Mouse (Mus musculus): ENCODE results near the gene Gm20683.
A peak's percentile ranks its signal among the peaks of the same experiment; 100 is the strongest.
"Not testable (repeated sequence)": the region's sequence is repeated elsewhere in the genome, so short reads cannot be mapped to it uniquely, and the experiment has no call there.

Gm20683 gene

DNA sequence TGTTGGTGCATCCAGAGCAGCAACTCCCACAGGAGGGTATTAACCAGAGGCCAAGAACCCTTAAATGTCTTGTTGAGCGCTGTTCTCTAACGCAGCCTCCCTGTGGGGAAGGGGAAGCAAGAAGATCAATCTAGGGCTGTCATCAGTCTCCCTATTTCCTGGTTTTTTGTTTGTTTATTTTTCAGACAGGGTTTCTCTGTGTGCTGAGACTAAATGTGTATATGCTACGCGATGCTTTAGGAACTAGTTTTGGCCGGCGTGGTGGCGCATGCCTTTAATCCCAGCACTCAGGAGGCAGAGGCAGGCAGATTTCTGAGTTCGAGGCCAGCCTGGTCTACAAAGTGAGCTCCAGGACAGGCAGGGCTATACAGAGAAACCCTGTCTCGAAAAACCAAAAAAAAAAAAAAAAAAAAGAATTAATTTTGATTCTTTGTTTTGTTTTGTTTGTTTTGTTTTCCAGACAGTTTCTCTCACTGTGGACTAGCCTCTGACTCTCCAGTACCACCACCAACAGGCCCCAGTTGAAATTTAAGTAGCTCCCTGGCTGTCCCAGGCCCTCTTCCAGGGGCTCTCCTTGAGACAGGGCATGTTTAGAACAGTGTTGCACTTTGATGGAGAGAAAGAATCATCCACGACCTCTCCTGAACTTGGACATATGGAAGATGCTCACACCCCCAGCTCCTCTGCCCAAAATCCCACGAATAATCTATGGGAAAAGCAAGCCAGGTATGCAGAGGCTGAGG, 32.0 kb upstream of the Gm20683 start:
- DNase-seq, result no peak

DNA sequence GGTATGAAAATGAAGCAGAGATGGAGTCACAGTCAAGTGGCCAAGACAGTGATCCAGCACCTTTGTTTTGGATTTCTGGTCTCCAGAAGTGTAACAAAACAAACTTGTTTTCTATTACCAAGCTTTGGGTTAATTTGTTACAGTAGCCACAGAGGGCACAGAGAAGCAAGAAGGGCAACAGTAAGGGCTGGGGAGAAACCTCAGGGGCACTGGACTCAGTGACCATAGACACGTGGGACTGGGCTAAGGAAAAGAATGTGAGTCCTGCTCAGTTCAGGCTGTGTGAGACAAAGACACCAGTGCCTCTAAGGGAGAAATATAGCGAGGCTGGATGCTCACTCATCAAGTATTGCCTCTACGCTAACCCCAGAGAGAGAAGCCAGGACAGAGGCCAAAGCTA, 31.1 kb upstream of the Gm20683 start:
- DNase-seq, result no peak

DNA sequence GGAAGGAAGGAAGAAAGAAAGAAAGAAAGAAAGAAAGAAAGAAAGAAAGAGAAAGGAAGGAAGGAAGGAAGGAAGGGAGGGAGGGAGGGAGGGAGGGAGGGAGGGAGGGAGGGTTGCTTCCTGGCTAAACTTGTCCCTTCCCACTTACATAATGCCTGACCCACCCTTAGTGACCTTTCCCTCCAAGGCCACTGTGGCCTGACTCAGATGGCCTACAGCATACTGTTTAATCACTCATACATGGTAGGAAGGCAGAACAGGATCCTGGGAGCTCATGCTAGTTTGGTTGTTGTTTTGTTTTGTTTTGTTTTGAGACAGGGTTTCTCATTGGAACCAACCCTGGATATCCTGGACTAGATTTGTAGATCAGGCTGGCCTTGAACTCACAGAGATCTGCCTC, 30.0 kb upstream of the Gm20683 start:
- not testable (repeated sequence) for DNase-seq

DNA sequence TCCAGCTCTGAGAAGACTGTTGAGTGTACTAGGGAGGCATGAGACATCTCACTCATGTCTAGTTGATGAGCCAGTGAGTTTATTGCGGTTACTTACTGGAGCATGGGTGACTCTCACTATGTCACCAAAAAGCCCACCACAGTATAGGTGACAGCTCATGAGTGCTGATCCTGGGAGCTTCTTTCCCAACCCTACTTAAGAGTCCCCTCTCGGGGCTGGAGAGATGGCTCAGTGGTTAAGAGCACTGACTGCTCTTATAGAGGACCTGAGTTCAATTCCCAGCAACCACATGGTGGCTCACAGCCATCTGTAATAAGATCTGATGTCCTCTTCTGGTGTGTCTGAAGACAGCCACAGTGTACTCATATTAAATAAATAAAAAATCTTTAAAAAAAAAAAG, 28.4 kb upstream of the Gm20683 start:
- no peak for DNase-seq

DNA sequence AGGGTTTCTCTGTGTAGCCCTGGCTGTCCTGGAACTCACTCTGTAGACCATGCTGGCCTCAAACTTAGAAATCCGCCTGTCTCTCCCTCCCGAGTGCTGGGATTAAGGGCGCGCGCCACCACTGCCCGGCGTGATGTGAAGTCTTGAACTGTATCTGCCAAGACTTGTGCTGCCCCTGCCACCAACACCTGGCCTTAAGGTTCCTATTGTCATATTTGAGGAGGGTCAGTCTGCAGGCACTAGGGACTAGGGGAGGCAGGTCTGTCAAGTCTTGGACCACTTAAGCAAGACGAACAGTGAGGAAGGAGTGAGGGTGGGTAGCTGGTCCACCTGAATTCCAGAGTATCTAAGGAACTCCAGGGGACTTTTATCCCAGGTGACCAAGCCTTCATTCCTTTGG, 27.9 kb upstream of the Gm20683 start:
- DNase-seq, result no peak

DNA sequence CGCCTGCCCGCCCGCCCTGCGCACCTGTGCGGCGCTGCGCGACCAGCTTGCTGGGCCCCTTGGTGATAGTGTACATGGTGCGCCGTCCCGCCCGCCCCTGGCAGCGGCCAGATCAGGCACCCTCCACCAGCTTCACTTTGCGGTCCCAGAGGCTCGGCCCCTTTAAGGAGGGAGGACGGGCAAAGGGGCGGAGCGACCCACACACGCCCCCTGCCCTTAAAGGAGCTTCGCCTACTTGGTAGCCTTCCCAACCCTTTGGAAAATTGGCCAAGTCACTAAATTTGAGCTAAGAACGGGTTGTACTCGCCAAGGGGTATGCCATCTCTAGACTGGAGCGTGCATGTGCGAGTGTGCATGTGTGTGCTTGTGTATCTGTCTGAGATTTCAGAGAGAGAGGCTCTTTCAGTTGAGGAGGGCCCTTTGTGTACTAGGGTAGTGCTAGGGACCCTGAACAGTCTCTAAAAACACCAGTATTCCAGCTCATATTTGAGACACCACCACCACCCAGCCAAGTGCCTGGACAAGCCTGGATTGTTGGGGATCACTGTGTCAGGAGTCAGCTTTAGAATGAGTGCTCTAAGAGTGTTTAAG, 27.1 kb upstream of the Gm20683 start, which contains the start of gene Mcrip2:
Mcrip2 (minus strand) TSS at position 164 of the 591 bp plus-strand sequence.
- peak; percentile 81 for DNase-seq

DNA sequence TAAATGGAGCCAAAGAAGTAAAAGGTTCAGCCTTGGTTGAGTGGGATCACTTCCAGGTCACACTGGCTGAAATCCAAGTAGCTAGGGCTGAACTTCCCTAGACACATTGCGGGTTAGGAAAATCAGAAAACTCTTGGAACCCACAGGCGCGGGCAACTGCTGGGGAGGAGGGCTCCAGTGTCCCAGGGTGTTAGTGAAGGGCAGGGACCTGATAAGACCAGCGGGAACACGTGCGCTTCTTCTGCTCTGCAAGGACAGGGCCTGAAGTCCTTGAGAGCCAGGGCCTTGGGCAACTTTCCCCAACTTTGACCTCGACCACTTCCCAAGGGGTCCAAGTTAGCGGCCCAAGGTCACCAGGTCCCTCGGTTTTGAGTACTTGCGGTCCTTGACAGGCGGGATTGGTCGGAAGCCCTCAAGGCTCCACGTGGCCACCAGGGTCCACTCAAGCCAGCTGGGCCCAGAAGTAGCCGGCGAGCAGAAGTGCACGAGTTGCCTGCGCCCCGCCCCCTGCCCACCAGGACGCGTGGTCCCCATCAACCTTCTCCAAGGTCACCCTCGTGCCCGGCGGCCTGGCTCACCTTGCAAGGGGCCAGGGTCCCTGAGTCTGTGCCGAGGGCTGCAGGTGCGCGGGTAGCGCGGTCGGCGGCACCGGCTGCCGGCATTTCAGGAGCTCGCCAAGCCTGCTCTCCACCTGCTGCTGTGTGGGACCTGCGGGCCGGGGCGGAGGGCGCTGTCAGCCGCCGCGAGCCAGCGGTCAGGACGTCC, 26.5 kb upstream of the Gm20683 start:
- peak; percentile 61 for DNase-seq

DNA sequence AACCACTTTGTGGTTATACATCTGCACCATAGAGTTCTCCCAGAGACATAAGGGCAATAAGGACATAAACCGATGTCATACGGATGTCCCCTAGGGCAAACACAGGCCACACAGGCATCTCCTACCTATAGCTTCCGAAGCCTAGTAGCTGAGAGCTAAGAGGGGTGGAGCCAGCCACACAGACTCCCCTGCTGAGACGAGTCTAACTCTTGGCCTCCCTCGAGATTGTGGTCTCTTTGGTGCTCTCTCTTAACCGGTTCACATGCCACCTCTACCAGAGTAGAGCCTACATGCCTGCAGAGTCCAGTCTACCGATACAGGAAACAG, 25.9 kb upstream of the Gm20683 start:
- DNase-seq, result no peak

DNA sequence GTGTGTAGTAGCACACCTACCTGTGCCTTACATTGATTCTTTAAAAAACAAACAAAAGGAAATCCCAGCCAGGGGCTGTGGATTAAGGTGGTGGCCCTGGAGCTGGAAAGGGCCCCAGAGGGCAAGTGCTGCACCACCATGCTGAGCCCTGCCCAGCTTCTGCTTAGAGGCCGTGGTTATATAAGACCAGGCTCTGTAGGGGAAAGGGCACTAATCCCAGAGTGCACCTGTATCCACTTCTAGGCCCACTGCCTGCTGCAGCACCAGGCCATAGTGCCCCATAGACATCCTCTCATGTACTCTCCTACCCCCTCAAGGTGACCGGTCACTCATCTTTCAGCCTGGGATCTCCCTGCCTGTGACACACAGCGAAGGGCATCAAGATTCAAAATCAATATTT, 24.6 kb upstream of the Gm20683 start:
- DNase-seq, result no peak

DNA sequence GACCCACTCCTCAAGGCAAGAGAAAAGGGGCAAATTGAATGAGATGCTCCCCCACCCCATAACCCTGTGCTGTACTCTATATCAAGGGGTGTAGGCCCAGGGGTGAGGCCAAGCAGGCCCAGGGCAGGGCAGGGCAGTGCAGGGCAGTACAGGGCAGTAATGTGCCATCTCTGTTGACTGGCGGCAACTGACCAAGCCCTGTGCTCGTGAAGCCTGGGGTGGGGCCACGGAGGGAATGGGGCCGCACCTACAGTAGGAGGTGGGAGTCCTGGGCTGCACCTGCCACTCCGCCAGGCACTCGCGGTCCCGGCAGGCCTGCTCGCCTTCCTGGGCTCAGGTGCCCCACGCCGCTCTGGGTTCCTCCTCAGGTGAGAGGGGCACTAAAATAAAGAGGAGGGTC, 23.7 kb upstream of the Gm20683 start:
- DNase-seq, result no peak

DNA sequence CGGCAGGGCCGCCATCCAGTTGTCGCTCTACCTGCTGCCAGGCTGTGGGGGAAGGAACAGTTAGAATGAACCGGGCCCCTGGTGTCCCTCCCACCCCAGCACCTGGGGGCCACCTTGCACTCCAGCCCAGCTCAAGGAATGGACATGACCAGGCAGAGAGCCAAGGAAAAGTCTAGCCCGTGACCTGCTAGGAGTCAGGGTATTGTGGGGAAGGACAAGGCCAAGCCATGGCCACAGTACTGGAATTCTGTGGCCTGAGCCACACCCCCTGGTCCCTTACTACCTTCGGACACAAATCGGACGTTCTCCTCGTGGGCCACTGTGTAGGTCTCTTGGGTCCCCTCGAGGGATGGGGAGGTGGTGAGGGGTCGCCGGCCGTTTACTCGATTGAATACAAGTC, 22.7 kb upstream of the Gm20683 start:
- peak; percentile 20 for DNase-seq

DNA sequence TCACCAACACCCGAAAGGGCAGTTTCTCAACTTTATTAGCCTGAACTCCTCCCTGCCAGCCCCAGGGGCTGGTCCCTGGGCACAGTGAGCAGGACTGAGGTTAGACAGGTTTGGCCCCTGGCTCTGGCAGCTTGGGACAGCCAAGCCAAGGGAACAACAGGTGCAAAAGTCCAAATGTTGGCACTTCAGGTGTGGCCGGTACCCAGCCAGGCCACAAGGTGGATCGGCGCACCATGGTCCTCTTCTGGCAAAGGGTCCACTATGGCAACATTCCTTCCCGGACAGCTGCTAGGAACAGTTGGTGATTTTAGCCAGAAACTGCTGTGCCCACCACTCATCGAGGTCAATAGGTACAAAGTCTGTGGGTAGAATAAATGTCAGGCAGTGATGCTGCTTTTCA, 22.1 kb upstream of the Gm20683 start:
- DNase-seq, result peak; percentile 7

DNA sequence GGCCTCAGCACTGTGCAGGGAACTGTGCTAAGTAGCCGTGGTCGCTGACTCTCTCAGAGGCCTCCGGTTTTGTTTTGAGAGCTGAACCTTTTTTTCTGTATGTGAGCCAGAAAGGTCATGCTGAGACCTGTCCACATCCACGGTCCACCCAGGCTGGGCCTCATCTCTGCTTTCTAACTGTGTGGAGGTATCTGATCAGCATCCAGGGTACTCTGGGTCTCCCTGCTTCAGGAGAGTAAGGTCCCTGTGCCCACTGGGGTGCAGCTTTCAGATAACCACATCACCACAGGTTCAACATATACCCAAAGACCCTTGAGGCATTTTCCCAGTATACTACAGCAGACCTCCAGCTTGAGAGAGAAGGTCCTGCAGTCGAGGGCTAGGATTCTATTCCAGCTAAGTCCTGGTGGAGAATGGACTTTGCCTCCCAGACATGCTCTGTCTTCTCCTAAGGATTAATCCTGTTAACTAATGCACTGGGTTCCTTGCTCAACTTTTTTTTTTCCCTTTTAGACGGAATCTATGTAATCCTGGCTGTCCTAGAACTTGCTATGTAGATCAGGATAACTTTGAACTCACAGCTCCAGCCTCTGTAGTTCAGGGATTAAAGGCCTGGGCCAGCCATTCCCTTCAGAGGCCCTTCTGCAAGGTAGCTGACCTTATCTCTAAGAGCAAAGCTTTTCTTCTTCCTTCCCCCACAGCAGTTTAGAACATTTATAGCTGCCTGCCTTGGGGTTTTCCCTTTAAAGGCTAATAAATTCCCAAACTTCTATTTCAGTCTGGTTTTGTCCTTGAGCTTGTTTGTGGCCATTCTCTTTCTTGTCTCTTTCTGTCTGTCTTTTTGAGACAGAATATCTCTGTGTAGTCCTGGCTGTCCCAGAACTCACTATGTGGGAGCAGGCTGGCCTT, 20.4 kb upstream of the Gm20683 start:
- DNase-seq, result no peak

DNA sequence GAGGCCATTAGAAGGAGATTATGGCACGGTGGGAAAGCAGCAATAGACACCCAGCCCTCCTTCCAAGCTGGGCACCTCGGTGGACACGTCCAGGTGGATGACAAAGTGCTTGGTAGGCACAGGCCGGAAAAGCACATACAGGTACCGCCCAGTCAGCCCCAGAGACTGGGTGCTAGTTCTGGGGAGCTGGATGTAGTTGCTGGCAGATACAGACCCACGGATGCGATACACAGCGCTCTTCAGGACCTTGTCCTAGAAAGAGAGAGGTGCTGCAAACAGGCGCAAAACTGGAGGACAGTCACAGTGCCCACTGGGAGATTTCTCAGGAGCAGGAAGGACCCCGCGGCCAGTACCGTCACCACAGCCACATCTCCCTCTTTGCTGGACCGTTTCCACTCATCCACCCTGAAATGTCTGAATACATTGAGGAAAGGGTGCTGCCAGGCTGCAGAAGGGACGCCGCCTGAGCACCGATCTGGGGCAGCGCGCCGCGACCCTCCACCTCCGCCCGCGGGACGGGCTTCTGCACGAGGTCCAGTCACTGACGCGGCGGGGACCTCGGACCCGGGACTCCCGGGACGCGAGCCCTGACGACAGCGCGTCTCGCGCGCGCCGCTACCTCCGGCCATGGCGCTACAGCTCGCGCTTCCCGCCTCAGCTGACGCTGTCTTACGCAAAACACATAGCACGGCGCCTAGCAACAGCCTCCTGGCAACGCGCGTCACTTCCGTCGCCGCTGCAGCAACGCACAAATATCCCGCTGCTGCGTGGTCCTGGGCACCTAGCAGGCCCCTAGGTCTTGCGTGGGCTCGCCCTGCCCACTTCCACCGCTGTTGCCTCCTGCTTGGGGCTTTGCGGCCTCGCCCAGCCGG, 19.5 kb upstream of the Gm20683 start, which contains the start of gene Wdr90:
Wdr90 (minus strand) TSS at position 670 of the 872 bp plus-strand sequence.
- peak; percentile 86 for DNase-seq

DNA sequence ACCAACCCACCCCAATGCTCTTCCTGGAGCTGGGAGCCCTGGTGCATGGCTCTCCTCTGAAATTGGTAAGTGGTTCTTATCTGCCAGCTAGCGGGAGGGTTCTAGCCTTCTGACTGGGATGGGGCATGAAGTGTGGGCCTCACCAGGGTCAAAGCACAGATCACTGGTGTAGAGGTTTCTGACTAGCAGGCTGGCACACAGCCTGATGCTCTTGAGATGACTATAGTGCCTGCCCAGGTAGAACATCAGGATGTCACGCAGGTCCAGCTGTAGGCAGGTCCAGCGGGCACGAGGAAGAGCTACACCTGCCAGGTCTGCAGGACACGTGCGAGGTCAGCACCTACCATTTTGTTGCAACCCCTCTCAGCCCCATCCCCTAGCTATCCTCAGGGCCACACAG, 18.7 kb upstream of the Gm20683 start:
- DNase-seq, result no peak

DNA sequence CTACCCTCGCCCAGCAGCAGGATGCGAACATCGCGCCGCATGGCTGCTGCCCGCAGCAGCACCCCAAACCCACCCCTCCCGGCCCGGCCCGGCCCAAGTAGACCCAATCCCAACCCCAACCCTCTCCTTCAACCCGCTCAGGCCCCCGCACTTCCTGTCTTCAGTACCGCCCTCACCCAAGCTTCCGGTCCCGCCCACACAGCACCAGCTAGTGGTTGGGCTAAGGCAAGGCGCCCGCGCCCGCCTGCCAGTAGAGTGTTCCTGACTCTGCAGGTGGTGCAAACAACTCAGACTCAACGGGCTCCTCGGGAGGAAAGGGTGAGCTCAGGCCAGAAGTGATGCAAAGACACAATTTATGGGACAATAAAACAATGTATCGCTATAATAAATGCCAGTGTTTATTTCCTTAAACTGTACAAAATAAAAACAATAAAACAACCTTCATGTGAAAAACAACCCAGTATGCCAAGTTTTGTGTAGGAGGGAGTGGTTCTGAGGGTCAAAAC, 2.9 kb upstream of the Gm20683 start, which contains the start of gene Rhot2:
Rhot2 (minus strand) TSS at position 456 of the 506 bp plus-strand sequence.
- peak; percentile 90 for DNase-seq

DNA sequence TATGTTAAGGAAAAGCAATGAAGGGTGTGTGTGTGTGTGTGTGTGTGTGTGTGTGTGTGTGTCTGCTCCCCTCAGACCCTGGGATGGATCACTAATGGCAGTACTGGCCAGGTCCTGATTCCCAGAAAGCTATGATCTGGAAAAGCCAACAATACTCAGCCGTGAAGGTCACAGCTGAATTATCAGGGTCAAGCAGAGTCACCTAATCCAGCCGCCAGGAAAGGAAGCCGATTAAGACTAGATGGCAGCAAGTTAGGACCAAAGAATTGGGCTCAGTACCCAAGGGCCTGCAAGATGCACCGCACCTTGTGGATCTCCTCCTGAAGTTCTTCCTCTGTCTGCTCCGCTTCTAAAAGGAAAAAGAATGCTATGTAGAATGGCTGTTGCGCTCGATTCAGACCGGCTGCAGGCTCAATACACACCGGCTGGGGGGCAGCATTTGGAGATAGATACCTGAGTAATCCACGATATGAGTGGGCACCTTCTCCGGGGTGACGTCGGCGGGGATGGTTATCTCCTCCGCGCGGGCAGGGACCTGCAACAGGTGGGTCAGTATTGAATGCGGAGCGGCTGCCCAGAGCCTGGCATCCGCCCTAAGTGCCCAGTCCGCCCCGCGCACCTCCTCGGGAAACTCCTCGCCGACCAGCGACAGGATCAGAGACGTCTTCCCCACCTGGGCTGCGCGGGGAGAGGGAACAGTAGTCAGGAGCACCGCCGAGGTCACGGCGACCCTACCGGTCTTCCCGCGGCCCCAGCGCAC, 2.3 kb upstream of the Gm20683 start:
- peak; percentile 61 for DNase-seq

DNA sequence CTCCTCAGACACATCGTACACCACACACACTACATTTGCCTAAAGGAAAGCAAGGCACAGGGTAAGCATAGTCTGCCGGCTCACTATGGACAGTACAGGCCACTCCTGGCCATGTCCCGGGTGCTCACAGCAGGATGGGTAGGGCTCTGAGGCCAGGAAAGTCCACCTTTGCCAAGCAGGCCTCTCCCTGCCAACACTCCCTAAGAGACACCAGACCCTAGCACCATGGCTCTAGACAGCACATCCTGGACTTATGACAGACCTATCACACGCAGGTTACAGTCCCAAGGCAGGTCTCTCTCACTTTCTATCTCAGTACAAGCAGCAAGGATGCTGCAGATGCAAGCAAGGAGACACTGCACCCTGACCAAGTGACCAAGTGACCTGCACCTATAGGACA, 1.6 kb upstream of the Gm20683 start:
- no peak for DNase-seq

DNA sequence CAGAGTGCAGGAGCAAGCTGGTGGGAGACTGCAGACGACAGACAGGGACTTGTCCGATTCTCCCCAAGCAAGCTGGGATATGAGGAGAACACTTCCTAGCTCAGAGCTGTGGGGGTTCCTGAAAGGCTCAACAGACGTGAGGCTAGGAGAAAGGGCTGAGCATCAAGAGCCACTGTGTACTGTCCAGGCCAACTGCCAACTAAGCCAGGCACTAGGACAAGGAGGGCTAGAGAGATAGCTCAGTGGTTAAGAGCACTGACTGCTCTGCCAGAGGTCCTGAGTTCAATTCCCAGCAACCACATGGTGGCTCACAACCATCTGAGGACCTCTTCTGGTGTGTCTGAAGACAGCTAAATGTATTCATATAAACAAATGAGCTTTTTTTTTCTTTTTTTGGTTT, 946 bp upstream of the Gm20683 start:
- no peak for DNase-seq

DNA sequence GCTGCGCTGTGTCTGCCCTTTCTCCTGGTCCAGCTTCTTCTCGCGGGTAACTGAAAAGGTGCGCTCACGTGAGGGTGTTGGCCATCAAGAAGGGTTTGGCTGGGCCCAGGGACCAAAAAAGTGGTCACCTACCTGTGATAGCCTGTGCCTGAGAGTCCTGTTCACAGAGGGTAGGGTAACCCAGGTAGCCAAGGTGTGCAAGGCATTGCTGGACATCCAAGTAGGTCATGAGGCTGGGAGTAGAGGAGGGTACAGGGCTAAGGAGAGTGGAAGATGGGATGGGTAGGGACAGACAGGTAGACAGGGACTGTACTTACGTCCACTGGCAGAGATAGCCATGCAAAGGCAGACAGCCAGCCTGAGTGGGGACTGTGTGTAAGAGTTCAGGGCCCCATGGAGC, 1.0 kb downstream of the Gm20683 start:
- no peak for DNase-seq
